Mouse (Mus musculus) hindbrain, embryonic 14.5 days (tissue): ENCODE data around the gene Dstyk. TPM values are rescaled to one million over a fixed set of nuclear protein-coding genes. Genes with fewer than 3 reads are reported as not detected.

ENCODE experiments used
- ATAC-seq: fragments of 200-750 bp; cut with Nextera tagmentation; 2 replicates; pipeline ENCODE4 v1.8.0; 2017; ENCODE audit warnings: moderate number of reproducible peaks, mild to moderate bottlenecking, moderate TSS enrichment, moderate library complexity; ENCODE audit not compliant: low FRiP score
- DNase-seq: peaks from one replicate; pipeline ENCODE4 v3.0.0-alpha.2; 2015; ENCODE audit warnings: low spot score
- H3K27ac ChIP-seq: fragments of 300-500 bp; sonication (generic); 2 replicates; pipeline ENCODE4 v1.5.1; 2014; ENCODE audit warnings: mild to moderate bottlenecking, moderate library complexity
- H3K27me3 ChIP-seq: fragments of 300-500 bp; sonication (generic); 2 replicates; pipeline ENCODE4 v1.6.1; 2014; ENCODE audit warnings: mild to moderate bottlenecking, low read length, mixed read lengths; ENCODE audit not compliant: control insufficient read depth, insufficient read depth
- H3K36me3 ChIP-seq: fragments of 300-500 bp; sonication (generic); replicated peaks from 2 replicates; pipeline ENCODE4 v1.6.1; 2014; ENCODE audit not compliant: control insufficient read depth, insufficient read depth
- H3K4me1 ChIP-seq: fragments of 300-500 bp; sonication (generic); replicated peaks from 2 replicates; pipeline ENCODE4 v1.6.1; 2014; ENCODE audit warnings: antibody characterized with exemption, low read length, mixed read lengths; ENCODE audit not compliant: control insufficient read depth, insufficient read depth
- H3K4me2 ChIP-seq: fragments of 300-500 bp; sonication (generic); replicated peaks from 2 replicates; pipeline ENCODE4 v1.6.1; 2014; ENCODE audit warnings: mild to moderate bottlenecking, moderate library complexity
- H3K4me3 ChIP-seq: fragments of 300-500 bp; sonication (generic); replicated peaks from 2 replicates; pipeline ENCODE4 v1.5.1; 2014; ENCODE audit warnings: mild to moderate bottlenecking, low read length
- H3K9ac ChIP-seq: fragments of 300-500 bp; sonication (generic); 2 replicates; pipeline ENCODE4 v1.6.1; 2014
- H3K9me3 ChIP-seq: fragments of 300-500 bp; sonication (generic); 2 replicates; pipeline ENCODE4 v1.6.1; 2016; ENCODE audit warnings: low read length; ENCODE audit not compliant: control insufficient read depth
- WGBS: fragments of 180-500 bp; shearing (Covaris S2); extraction: QIAGEN DNeasy Blood & Tissue Kit; methylation state at CpG from one replicate; pipeline ENCODE4 v1.1.7; 2014; 5-methylcytosine and 5-hydroxymethylcytosine counted together
- polyA plus RNA-seq: library from polyadenylated mRNA; unstranded; fragments of >200 nt; fragmentation: Nextera tagmentation; extraction: Ambion mirVana; gene quantifications from 2 replicates; pipeline ENCODE4 v1.2.1, GENCODE M21; 2014

Gene Dstyk
- polyA plus RNA-seq, 1 experiment from 2014 or later = 10.0 TPM

GRCm38 (mm10) chr1:132430818-132431217, 13.5 kb downstream of the Dstyk start:
- no peak overlapping the region for H3K27ac ChIP-seq
- no peaks in the 10 kb centered on the region for H3K27me3 ChIP-seq
- H3K9me3 ChIP-seq = no peaks in the 10 kb centered on the region
- H3K4me2 ChIP-seq = no peak overlapping the region
- WGBS = 32% methylated on average over 3 of the region's 3 CpGs
- peaks cover 27% of the 10 kb centered on the region for H3K4me1 ChIP-seq
- DNase-seq (peak; percentile 76), ATAC-seq (peak; percentile 57; the same call in 1 of the 2 replicates)
- no peak overlapping the region for H3K9ac ChIP-seq
- no peak overlapping the region for H3K4me3 ChIP-seq
- H3K36me3 ChIP-seq = peaks cover 7% of the 10 kb centered on the region

GRCm38 (mm10) chr1:132431716-132432115, 14.4 kb downstream of the Dstyk start:
- ATAC-seq (no peak), DNase-seq (no peak)
- H3K27me3 ChIP-seq = no peaks in the 10 kb centered on the region
- no peak overlapping the region for H3K4me3 ChIP-seq
- no peak overlapping the region for H3K9ac ChIP-seq
- H3K4me1 ChIP-seq = peaks cover 27% of the 10 kb centered on the region
- no peaks in the 10 kb centered on the region for H3K9me3 ChIP-seq
- no peak overlapping the region for H3K4me2 ChIP-seq
- H3K27ac ChIP-seq = peak overlapping the region; percentile 44
- peaks cover 10% of the 10 kb centered on the region for H3K36me3 ChIP-seq
- 71% methylated on average over 9 of the region's 9 CpGs for WGBS

- Histone ChIP-seq H3K9ac (no peak overlapping the region), H3K4me2 (no peak overlapping the region), H3K36me3 (peaks cover 10% of the 10 kb centered on the region), H3K4me3 (no peak overlapping the region), H3K9me3 (no peaks in the 10 kb centered on the region), H3K4me1 (peaks cover 27% of the 10 kb centered on the region), H3K27ac (no peak overlapping the region), H3K27me3 (no peaks in the 10 kb centered on the region)
- DNase-seq (peak; percentile 54), ATAC-seq (no peak)
- 52% methylated on average over 5 of the region's 5 CpGs for WGBS
Measured at GRCm38 (mm10) chr1:132433349-132433748, 16.0 kb downstream of the Dstyk start.

- no peak overlapping the region for H3K9ac ChIP-seq
- DNase-seq (no peak), ATAC-seq (no peak)
- no peaks in the 10 kb centered on the region for H3K9me3 ChIP-seq
- peaks cover 27% of the 10 kb centered on the region for H3K4me1 ChIP-seq
- 87% methylated on average over 12 of the region's 12 CpGs for WGBS
- H3K27ac ChIP-seq = no peak overlapping the region
- H3K27me3 ChIP-seq = no peaks in the 10 kb centered on the region
- H3K36me3 ChIP-seq = peaks cover 10% of the 10 kb centered on the region
- no peak overlapping the region for H3K4me3 ChIP-seq
- H3K4me2 ChIP-seq = no peak overlapping the region
Measured at GRCm38 (mm10) chr1:132434032-132434431, 16.7 kb downstream of the Dstyk start.

GRCm38 (mm10) chr1:132436320-132436958, 19.1 kb downstream of the Dstyk start:
- Histone ChIP-seq H3K9ac (no peak overlapping the region), H3K4me2 (no peak overlapping the region), H3K27ac (no peak overlapping the region), H3K36me3 (peaks cover 31% of the 10 kb centered on the region), H3K4me1 (peaks cover 18% of the 10 kb centered on the region), H3K27me3 (no peaks in the 10 kb centered on the region), H3K9me3 (no peaks in the 10 kb centered on the region), H3K4me3 (no peak overlapping the region)
- no peak for ATAC-seq
- no peak for DNase-seq
- whole genome bisulfite sequencing = 75% methylated on average over 4 of the region's 4 CpGs

GRCm38 (mm10) chr1:132436960-132437359, 19.6 kb downstream of the Dstyk start:
- H3K4me1 ChIP-seq = peaks cover 17% of the 10 kb centered on the region
- no peaks in the 10 kb centered on the region for H3K27me3 ChIP-seq
- H3K9ac ChIP-seq = no peak overlapping the region
- DNase-seq (no peak), ATAC-seq (no peak)
- 74% methylated on average over 1 of the region's 1 CpGs for WGBS
- no peak overlapping the region for H3K4me2 ChIP-seq
- H3K4me3 ChIP-seq = no peak overlapping the region
- no peaks in the 10 kb centered on the region for H3K9me3 ChIP-seq
- H3K36me3 ChIP-seq = peaks cover 36% of the 10 kb centered on the region
- no peak overlapping the region for H3K27ac ChIP-seq

GRCm38 (mm10) chr1:132437389-132437788, 20.0 kb downstream of the Dstyk start:
- no peak overlapping the region for H3K9ac ChIP-seq
- no peak for DNase-seq

GRCm38 (mm10) chr1:132440896-132441435, 23.6 kb downstream of the Dstyk start:
- Histone ChIP-seq H3K36me3 (peaks cover 37% of the 10 kb centered on the region), H3K9ac (no peak overlapping the region), H3K9me3 (no peaks in the 10 kb centered on the region), H3K4me2 (no peak overlapping the region), H3K4me1 (no peaks in the 10 kb centered on the region), H3K27ac (no peak overlapping the region), H3K27me3 (no peaks in the 10 kb centered on the region), H3K4me3 (no peak overlapping the region)
- no peak for DNase-seq
- no peak for ATAC-seq
- WGBS = 67% methylated on average over 1 of the region's 1 CpGs

More at GRCm38 (mm10) chr1:132437389-132437788, 20.0 kb downstream of the Dstyk start:
- Histone ChIP-seq H3K27ac (no peak overlapping the region), H3K4me2 (no peak overlapping the region), H3K4me3 (no peak overlapping the region), H3K27me3 (no peaks in the 10 kb centered on the region), H3K9me3 (no peaks in the 10 kb centered on the region), H3K4me1 (peaks cover 14% of the 10 kb centered on the region), H3K36me3 (peaks cover 40% of the 10 kb centered on the region)
- ATAC-seq = no peak
- WGBS = 79% methylated on average over 5 of the region's 5 CpGs

GRCm38 (mm10) chr1:132449742-132450141, 32.4 kb downstream of the Dstyk start:
- H3K27me3 ChIP-seq = no peaks in the 10 kb centered on the region
- no peak for DNase-seq
- no peak overlapping the region for H3K4me2 ChIP-seq
- H3K36me3 ChIP-seq = peaks cover 50% of the 10 kb centered on the region
- no peak overlapping the region for H3K4me3 ChIP-seq
- 90% methylated on average over 7 of the region's 7 CpGs for WGBS
- no peak overlapping the region for H3K27ac ChIP-seq
- no peaks in the 10 kb centered on the region for H3K4me1 ChIP-seq
- no peak overlapping the region for H3K9ac ChIP-seq
- H3K9me3 ChIP-seq = no peaks in the 10 kb centered on the region
- ATAC-seq = no peak
